Mouse (Mus musculus) forebrain, postnatal 0 days (tissue): ENCODE results near the gene Ckb. TPM values are rescaled to one million over a fixed set of nuclear protein-coding genes. Genes with fewer than 3 reads are reported as not detected.
A peak's percentile ranks its signal among the peaks of the same experiment; 100 is the strongest.

ENCODE experiments used
- ATAC-seq: fragments of 200-750 bp; cut with Nextera tagmentation; 2 replicates; pipeline ENCODE4 v1.8.0; 2017; ENCODE audit warnings: mild to moderate bottlenecking, moderate library complexity
- DNase-seq: peaks from one replicate; pipeline ENCODE4 v3.0.0-alpha.2; 2015
- H3K27ac ChIP-seq: fragments of 300-500 bp; sonication (generic); 2 replicates; pipeline ENCODE4 v1.5.1; 2014; ENCODE audit warnings: low read depth, mild to moderate bottlenecking, antibody characterized with exemption, low read length, moderate library complexity, mixed read lengths
- H3K27me3 ChIP-seq: fragments of 300-500 bp; sonication (generic); 2 replicates; pipeline ENCODE4 v1.6.1; 2014; ENCODE audit warnings: mild to moderate bottlenecking, low read length, mixed read lengths; ENCODE audit not compliant: insufficient read depth
- H3K36me3 ChIP-seq: fragments of 300-500 bp; sonication (generic); 2 replicates; pipeline ENCODE4 v1.6.1; 2014; ENCODE audit warnings: mild to moderate bottlenecking, moderate library complexity; ENCODE audit not compliant: insufficient read depth
- H3K4me1 ChIP-seq: fragments of 300-500 bp; sonication (generic); 2 replicates; pipeline ENCODE4 v1.6.1; 2014; ENCODE audit warnings: antibody characterized with exemption; ENCODE audit not compliant: insufficient read depth
- H3K4me2 ChIP-seq: fragments of 300-500 bp; sonication (generic); 2 replicates; pipeline ENCODE4 v1.6.1; 2014; ENCODE audit warnings: low read depth, mild to moderate bottlenecking, moderate library complexity
- H3K4me3 ChIP-seq: fragments of 300-500 bp; sonication (generic); 2 replicates; pipeline ENCODE4 v1.5.1; 2014; ENCODE audit warnings: low read depth, low read length, mixed read lengths
- H3K9ac ChIP-seq: fragments of 300-500 bp; sonication (generic); 2 replicates; pipeline ENCODE4 v1.6.1; 2014; ENCODE audit warnings: mild to moderate bottlenecking
- H3K9me3 ChIP-seq: fragments of 300-500 bp; sonication (generic); 2 replicates; pipeline ENCODE4 v1.6.1; 2016; ENCODE audit warnings: low read length
- CTCF ChIP-seq: sonication (generic); IDR thresholded peaks from 2 replicates; pipeline ENCODE4 v1.5.1; 2016; ENCODE audit warnings: antibody characterized with exemption, control low read depth, low read depth
- WGBS: fragments of 180-500 bp; shearing (Covaris S2); extraction: QIAGEN DNeasy Blood & Tissue Kit; methylation state at CpG from one replicate; pipeline ENCODE4 v1.1.7; 2014; 5-methylcytosine and 5-hydroxymethylcytosine counted together
- polyA plus RNA-seq: library from polyadenylated mRNA; unstranded; fragments of >200 nt; fragmentation: Nextera tagmentation; extraction: Ambion mirVana; gene quantifications from 2 replicates; pipeline ENCODE4 v1.2.1, GENCODE M21; 2015
- total RNA-seq: library from RNA; depleted of rRNA; stranded (reverse); fragments of >200 nt; gene quantifications from 2 replicates; pipeline ENCODE4 v1.2.3, GENCODE M21; 2014; rRNA removed

The Ckb gene
- total and polyA plus RNA-seq, 2 experiments from 2014 or later, result 1,430 to 1,650 TPM

DNA sequence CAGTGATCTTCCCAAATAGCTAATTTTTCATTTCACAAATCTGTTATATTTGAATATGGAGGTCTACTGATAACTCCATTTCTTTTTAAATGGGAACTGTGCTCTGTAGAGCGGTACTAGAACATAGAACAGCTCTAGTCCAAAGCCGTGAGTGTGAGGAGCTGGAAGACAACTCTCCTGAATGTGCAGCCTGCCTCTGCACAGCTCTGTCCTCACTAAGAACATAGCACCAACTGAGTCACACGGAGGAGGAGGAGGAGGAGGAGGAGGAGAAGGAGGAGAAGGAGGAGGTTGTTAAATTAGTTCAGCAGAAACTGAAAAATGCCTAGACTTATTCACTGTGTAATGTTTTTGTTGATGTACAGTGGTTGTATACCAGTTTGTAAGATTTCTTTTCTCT lies 19.2 kb downstream of the Ckb start:
- DNase-seq, result no peak
- no peak for ATAC-seq
- Histone ChIP-seq H3K9me3 (no peaks in the 10 kb centered on the region), H3K36me3 (peaks cover 70% of the 10 kb centered on the region), H3K27me3 (no peaks in the 10 kb centered on the region), H3K27ac (no peak overlapping the region), H3K4me1 (no peaks in the 10 kb centered on the region), H3K9ac (no peak overlapping the region), H3K4me2 (no peak overlapping the region), H3K4me3 (no peak overlapping the region)
- no peak for TF ChIP-seq CTCF
- WGBS, result 83% methylated on average over 3 of the region's 3 CpGs

DNA sequence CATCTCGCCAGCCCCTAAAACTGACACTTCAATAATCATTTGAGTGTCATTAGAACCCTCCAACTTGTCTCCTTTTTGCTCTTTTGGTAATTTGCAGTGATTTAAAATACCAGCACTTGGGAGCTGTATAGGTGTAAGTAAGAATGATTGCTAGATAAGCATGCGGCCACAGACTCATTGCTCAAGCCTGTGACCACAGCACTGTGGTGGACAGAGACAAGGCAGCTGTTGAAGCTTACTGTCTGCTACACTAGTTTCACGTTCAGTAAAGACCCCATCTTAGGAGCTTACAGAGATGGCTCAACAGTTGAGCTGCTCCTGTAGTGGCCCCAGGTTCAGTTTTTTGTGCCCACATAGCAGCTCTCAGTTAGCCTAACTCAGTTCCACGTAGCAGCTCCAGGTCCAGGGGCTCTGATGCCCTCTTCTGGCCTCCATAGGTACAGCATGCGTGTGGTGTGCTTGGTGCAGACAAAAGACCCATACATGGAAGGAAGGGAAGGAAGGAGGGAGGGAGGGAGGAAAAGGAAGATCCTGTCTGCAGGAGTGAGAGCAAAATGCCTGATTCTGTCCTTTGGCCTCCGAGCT lies 24.0 kb downstream of the Ckb start:
- Histone ChIP-seq H3K36me3 (peaks cover 74% of the 10 kb centered on the region), H3K27me3 (no peaks in the 10 kb centered on the region), H3K4me1 (no peaks in the 10 kb centered on the region), H3K4me2 (no peak overlapping the region), H3K27ac (no peak overlapping the region), H3K4me3 (no peak overlapping the region), H3K9me3 (no peaks in the 10 kb centered on the region), H3K9ac (no peak overlapping the region)
- 56% methylated on average over 6 of the region's 6 CpGs for WGBS
- peak; percentile 82 for DNase-seq
- ATAC-seq, result peak; percentile 94
- TF ChIP-seq CTCF, result peak; percentile 87

Other genes starting within 250 kb of the Ckb start
- 1.0 and 4.8 TPM in 2 replicates for gene Tnfaip2, start 229.9 kb downstream of the Ckb start, total RNA-seq
- 0.33 and 1.2 TPM in 2 replicates for gene Tnfaip2, start 229.9 kb downstream of the Ckb start, polyA plus RNA-seq
- gene Gm266, start 186.5 kb downstream of the Ckb start, total RNA-seq, result 5.1 and 5.4 TPM in 2 replicates
- gene Gm266, start 186.5 kb downstream of the Ckb start, polyA plus RNA-seq, result 3.7 and 5.2 TPM in 2 replicates
- 273 and 366 TPM in 2 replicates for gene Eif5, start 134.3 kb downstream of the Ckb start, total RNA-seq
- gene Eif5, start 134.3 kb downstream of the Ckb start, polyA plus RNA-seq, result 580 and 648 TPM in 2 replicates
- 172 and 182 TPM in 2 replicates for gene Mark3, start 97.8 kb downstream of the Ckb start, total RNA-seq
- gene Mark3, start 97.8 kb downstream of the Ckb start, polyA plus RNA-seq, result 36.9 and 42.4 TPM in 2 replicates
- 15.9 and 19.6 TPM in 2 replicates for gene Trmt61a, start 5.8 kb upstream of the Ckb start, total RNA-seq
- 8.8 and 10.9 TPM in 2 replicates for gene Trmt61a, start 5.8 kb upstream of the Ckb start, polyA plus RNA-seq
- 50.6 and 54.2 TPM in 2 replicates for gene Bag5, start 40.9 kb upstream of the Ckb start, total RNA-seq
- gene Bag5, start 40.9 kb upstream of the Ckb start, polyA plus RNA-seq, result 60.7 and 71.2 TPM in 2 replicates
- gene Apopt1, start 40.9 kb upstream of the Ckb start, total RNA-seq, result 27.8 and 30.1 TPM in 2 replicates
- gene Apopt1, start 40.9 kb upstream of the Ckb start, polyA plus RNA-seq, result 52.7 and 59.8 TPM in 2 replicates
- 596 and 608 TPM in 2 replicates for gene Klc1, start 86.5 kb upstream of the Ckb start, total RNA-seq
- gene Klc1, start 86.5 kb upstream of the Ckb start, polyA plus RNA-seq, result 592 and 640 TPM in 2 replicates
- 2.5 and 7.2 TPM in 2 replicates for gene Xrcc3, start 141.5 kb upstream of the Ckb start, total RNA-seq
- gene Xrcc3, start 141.5 kb upstream of the Ckb start, polyA plus RNA-seq, result 1.8 and 3.5 TPM in 2 replicates
- 21.2 and 24.9 TPM in 2 replicates for gene Zfyve21, start 141.8 kb upstream of the Ckb start, total RNA-seq
- gene Zfyve21, start 141.8 kb upstream of the Ckb start, polyA plus RNA-seq, result 27.3 and 29.5 TPM in 2 replicates
- gene Ppp1r13b, start 235.8 kb upstream of the Ckb start, total RNA-seq, result 47.1 and 53.8 TPM in 2 replicates
- gene Ppp1r13b, start 235.8 kb upstream of the Ckb start, polyA plus RNA-seq, result 31.7 and 37.6 TPM in 2 replicates